Mouse (Mus musculus) liver, embryonic 11.5 days (tissue): ENCODE results near the gene Itga1. TPM values are rescaled to one million over a fixed set of nuclear protein-coding genes. Genes with fewer than 3 reads are reported as not detected.

Experiments
- ATAC-seq: fragments of 200-750 bp; cut with Nextera tagmentation; replicated peaks from 2 replicates; pipeline ENCODE4 v1.8.0; 2017; ENCODE audit warnings: moderate number of reproducible peaks, mild to moderate bottlenecking, moderate TSS enrichment, moderate library complexity; ENCODE audit not compliant: low FRiP score
- DNase-seq: peaks from one replicate; pipeline ENCODE4 v3.0.0-alpha.2; 2017; ENCODE audit warnings: low spot score
- H3K27ac ChIP-seq: fragments of 300-500 bp; sonication (generic); 2 replicates; pipeline ENCODE4 v1.5.1; 2014; ENCODE audit warnings: mild to moderate bottlenecking, low read depth, low read length, control low read depth
- H3K27me3 ChIP-seq: fragments of 300-500 bp; sonication (generic); replicated peaks from 2 replicates; pipeline ENCODE4 v1.6.1; 2014; ENCODE audit warnings: low read length, mixed read lengths; ENCODE audit not compliant: control insufficient read depth, insufficient read depth
- H3K36me3 ChIP-seq: fragments of 300-500 bp; sonication (generic); 2 replicates; pipeline ENCODE4 v1.6.1; 2014; ENCODE audit warnings: mild to moderate bottlenecking, low read length, moderate library complexity, mixed read lengths; ENCODE audit not compliant: control insufficient read depth, insufficient read depth
- H3K4me1 ChIP-seq: fragments of 300-500 bp; sonication (generic); replicated peaks from 2 replicates; pipeline ENCODE4 v1.6.1; 2014; ENCODE audit warnings: low read length, mixed read lengths; ENCODE audit not compliant: control insufficient read depth, insufficient read depth
- H3K4me2 ChIP-seq: fragments of 300-500 bp; sonication (generic); 2 replicates; pipeline ENCODE4 v1.6.1; 2014; ENCODE audit warnings: mild to moderate bottlenecking, control low read depth, moderate library complexity
- H3K4me3 ChIP-seq: fragments of 300-500 bp; sonication (generic); 2 replicates; pipeline ENCODE4 v1.5.1; 2014; ENCODE audit warnings: low read depth, low read length, control low read depth
- H3K9ac ChIP-seq: fragments of 300-500 bp; sonication (generic); 2 replicates; pipeline ENCODE4 v1.6.1; 2014; ENCODE audit warnings: low read depth, low read length, control low read depth
- H3K9me3 ChIP-seq: fragments of 300-500 bp; sonication (generic); 2 replicates; pipeline ENCODE4 v1.6.1; 2016; ENCODE audit warnings: low read length, inconsistent platforms, mixed read lengths; ENCODE audit not compliant: control insufficient read depth
- WGBS: fragments of 180-500 bp; shearing (Covaris S2); extraction: QIAGEN DNeasy Blood & Tissue Kit; methylation state at CpG from one replicate; pipeline ENCODE4 v1.1.7; 2014; 5-methylcytosine and 5-hydroxymethylcytosine counted together
- polyA plus RNA-seq: library from polyadenylated mRNA; unstranded; fragments of >200 nt; fragmentation: Nextera tagmentation; extraction: Ambion mirVana; gene quantifications from 2 replicates; pipeline ENCODE4 v1.2.1, GENCODE M21; 2014

Gene Itga1
- polyA plus RNA-seq, 1 experiment from 2014 or later = 3.9 TPM

GRCm38 (mm10) chr13:115107436-115107835, 5.7 kb upstream of the Itga1 start:
- H3K9ac ChIP-seq = no peak overlapping the region
- no peak overlapping the region for H3K27ac ChIP-seq
- H3K4me3 ChIP-seq = no peak overlapping the region
- H3K4me2 ChIP-seq = no peak overlapping the region
- H3K36me3 ChIP-seq = no peaks in the 10 kb centered on the region
- WGBS = 63% methylated on average over 8 of the region's 8 CpGs
- H3K27me3 ChIP-seq = no peaks in the 10 kb centered on the region
- DNase-seq (no peak), ATAC-seq (no peak)
- no peaks in the 10 kb centered on the region for H3K4me1 ChIP-seq
- H3K9me3 ChIP-seq = no peaks in the 10 kb centered on the region

- peaks cover 11% of the 10 kb centered on the region for H3K27me3 ChIP-seq
- WGBS = 76% methylated on average over 10 of the region's 10 CpGs
- H3K4me3 ChIP-seq = no peak overlapping the region
- H3K4me2 ChIP-seq = no peak overlapping the region
- H3K9ac ChIP-seq = no peak overlapping the region
- H3K4me1 ChIP-seq = no peaks in the 10 kb centered on the region
- no peak overlapping the region for H3K27ac ChIP-seq
- ATAC-seq (no peak), DNase-seq (no peak)
- H3K9me3 ChIP-seq = no peaks in the 10 kb centered on the region
- no peaks in the 10 kb centered on the region for H3K36me3 ChIP-seq
These were observed 4.4 kb upstream of the Itga1 start for GRCm38 (mm10) chr13:115106183-115106582.

GRCm38 (mm10) chr13:115102754-115103153, 990 bp upstream of the Itga1 start:
- H3K9me3 ChIP-seq = no peaks in the 10 kb centered on the region
- no peak overlapping the region for H3K4me2 ChIP-seq
- peaks cover 19% of the 10 kb centered on the region for H3K27me3 ChIP-seq
- DNase-seq = no peak
- no peaks in the 10 kb centered on the region for H3K36me3 ChIP-seq
- no peaks in the 10 kb centered on the region for H3K4me1 ChIP-seq
- no peak overlapping the region for H3K4me3 ChIP-seq
- H3K27ac ChIP-seq = no peak overlapping the region
- 94% methylated on average over 2 of the region's 2 CpGs for WGBS
- no peak overlapping the region for H3K9ac ChIP-seq
- no peak for ATAC-seq

GRCm38 (mm10) chr13:115100381-115101177, 1.2 kb downstream of the Itga1 start:
- no peaks in the 10 kb centered on the region for H3K4me1 ChIP-seq
- no peaks in the 10 kb centered on the region for H3K9me3 ChIP-seq
- peak overlapping the region; percentile 80 for H3K4me2 ChIP-seq
- H3K36me3 ChIP-seq = no peaks in the 10 kb centered on the region
- H3K27ac ChIP-seq = no peak overlapping the region
- H3K9ac ChIP-seq = peak overlapping the region; percentile 21
- peak overlapping the region; percentile 48 for H3K4me3 ChIP-seq
- 50% methylated on average over 11 of the region's 11 CpGs for WGBS
- ATAC-seq = no peak
- no peak for DNase-seq
- H3K27me3 ChIP-seq = peaks cover 19% of the 10 kb centered on the region

- Histone ChIP-seq H3K9ac (no peak overlapping the region), H3K36me3 (no peaks in the 10 kb centered on the region), H3K4me3 (no peak overlapping the region), H3K4me1 (no peaks in the 10 kb centered on the region), H3K27me3 (peaks cover 19% of the 10 kb centered on the region), H3K27ac (no peak overlapping the region), H3K4me2 (no peak overlapping the region), H3K9me3 (no peaks in the 10 kb centered on the region)
- WGBS = 80% methylated on average over 9 of the region's 9 CpGs
- ATAC-seq (no peak), DNase-seq (no peak)
These were observed 2.4 kb downstream of the Itga1 start for GRCm38 (mm10) chr13:115099381-115099780.

GRCm38 (mm10) chr13:115098227-115098626, 3.5 kb downstream of the Itga1 start:
- no peak overlapping the region for H3K27ac ChIP-seq
- H3K4me3 ChIP-seq = no peak overlapping the region
- no peaks in the 10 kb centered on the region for H3K4me1 ChIP-seq
- H3K36me3 ChIP-seq = no peaks in the 10 kb centered on the region
- ATAC-seq = no peak
- H3K9ac ChIP-seq = no peak overlapping the region
- no peaks in the 10 kb centered on the region for H3K9me3 ChIP-seq
- WGBS = 61% methylated on average over 3 of the region's 3 CpGs
- H3K4me2 ChIP-seq = no peak overlapping the region
- peaks cover 19% of the 10 kb centered on the region for H3K27me3 ChIP-seq
- no peak for DNase-seq

- 76% methylated on average over 5 of the region's 5 CpGs for WGBS
- Histone ChIP-seq H3K4me2 (no peak overlapping the region), H3K4me3 (no peak overlapping the region), H3K9me3 (no peaks in the 10 kb centered on the region), H3K27me3 (peaks cover 16% of the 10 kb centered on the region), H3K9ac (no peak overlapping the region), H3K27ac (no peak overlapping the region), H3K36me3 (no peaks in the 10 kb centered on the region), H3K4me1 (no peaks in the 10 kb centered on the region)
- ATAC-seq (no peak), DNase-seq (no peak)
These were observed 4.8 kb downstream of the Itga1 start for GRCm38 (mm10) chr13:115096965-115097364.

GRCm38 (mm10) chr13:115096216-115096615, 5.5 kb downstream of the Itga1 start:
- no peak overlapping the region for H3K4me3 ChIP-seq
- peaks cover 9% of the 10 kb centered on the region for H3K27me3 ChIP-seq
- no peaks in the 10 kb centered on the region for H3K36me3 ChIP-seq
- no peak for DNase-seq
- no peaks in the 10 kb centered on the region for H3K9me3 ChIP-seq
- H3K4me1 ChIP-seq = peaks cover 1% of the 10 kb centered on the region; the same call in 1 of the 2 replicates
- no peak overlapping the region for H3K4me2 ChIP-seq
- 67% methylated on average over 2 of the region's 2 CpGs for WGBS
- H3K27ac ChIP-seq = no peak overlapping the region
- ATAC-seq = no peak
- H3K9ac ChIP-seq = no peak overlapping the region

- ATAC-seq = no peak
- WGBS = 87% methylated on average over 2 of the region's 2 CpGs
- peaks cover 4% of the 10 kb centered on the region; the same call in 1 of the 2 replicates for H3K4me1 ChIP-seq
These were observed 6.4 kb downstream of the Itga1 start for GRCm38 (mm10) chr13:115095392-115095791.

More at GRCm38 (mm10) chr13:115095392-115095791, 6.4 kb downstream of the Itga1 start:
- no peak overlapping the region for H3K27ac ChIP-seq
- no peak overlapping the region for H3K9ac ChIP-seq
- peaks cover 3% of the 10 kb centered on the region; the same call in 1 of the 2 replicates for H3K27me3 ChIP-seq
- H3K9me3 ChIP-seq = no peaks in the 10 kb centered on the region
- no peak overlapping the region for H3K4me2 ChIP-seq
- no peak for DNase-seq
- H3K4me3 ChIP-seq = no peak overlapping the region
- H3K36me3 ChIP-seq = no peaks in the 10 kb centered on the region
